Mouse (Mus musculus) kidney, adult 2 months (tissue): ENCODE data around the gene 1700017B05Rik. TPM values are rescaled to one million over a fixed set of nuclear protein-coding genes. Genes with fewer than 3 reads are reported as not detected.

ENCODE experiments used
- DNase-seq: peaks from one replicate; pipeline ENCODE4 v3.0.0; 2021
- H3K27ac ChIP-seq: fragments of 200-500 bp; 2 replicates; pipeline ENCODE4 v1.5.1; 2012; ENCODE audit warnings: low read depth, low read length, control low read depth, inconsistent platforms; ENCODE audit not compliant: insufficient read depth
- H3K27me3 ChIP-seq: fragments of 200-500 bp; replicated peaks from 2 replicates; pipeline ENCODE4 v1.6.1; 2012; ENCODE audit warnings: mild to moderate bottlenecking, moderate library complexity, low read length, inconsistent platforms; ENCODE audit not compliant: control insufficient read depth, insufficient read depth
- H3K36me3 ChIP-seq: fragments of 200-500 bp; 2 replicates; pipeline ENCODE4 v1.6.1; 2012; ENCODE audit warnings: mild to moderate bottlenecking, moderate library complexity, low read length, inconsistent platforms; ENCODE audit not compliant: control insufficient read depth, insufficient read depth
- H3K4me1 ChIP-seq: fragments of 200-500 bp; 2 replicates; pipeline ENCODE4 v1.6.1; 2011; ENCODE audit warnings: low read length; ENCODE audit not compliant: control insufficient read depth, insufficient read depth
- H3K4me3 ChIP-seq: fragments of 200-500 bp; 2 replicates; pipeline ENCODE4 v1.5.1; 2011; ENCODE audit warnings: mild to moderate bottlenecking, low read depth, low read length, control low read depth; ENCODE audit not compliant: insufficient read depth
- CTCF ChIP-seq: fragments of 200-500 bp; conservative IDR thresholded peaks from 2 replicates; pipeline ENCODE4 v1.5.1; 2011; ENCODE audit warnings: low read depth, mild to moderate bottlenecking, control low read depth, low read length, moderate library complexity, mixed read lengths; ENCODE audit not compliant: insufficient read depth, insufficient read length
- POLR2A ChIP-seq: fragments of 200-500 bp; IDR thresholded peaks from one replicate; pipeline ENCODE4 v1.6.1; 2011; ENCODE audit warnings: low read depth, low read length, control low read depth
- WGBS: fragments of 180-500 bp; shearing (Covaris S2); methylation state at CpG from one replicate; pipeline ENCODE4 v1.1.7; 2018; 5-methylcytosine and 5-hydroxymethylcytosine counted together
- polyA plus RNA-seq: library from polyadenylated mRNA; depleted of rRNA; stranded (reverse); fragments of >200 nt; gene quantifications from 2 replicates; pipeline ENCODE4 v1.2.3, GENCODE M21; 2012

The 1700017B05Rik gene
- polyA plus RNA-seq, 1 experiment, result 9.5 TPM

GRCm38 (mm10) chr9:57300825-57301224 lies 38.4 kb upstream of the 1700017B05Rik start:
- 83% methylated on average over 2 of the region's 2 CpGs for WGBS
- no peaks in the 10 kb centered on the region for H3K27me3 ChIP-seq
- no peak for DNase-seq
- TF ChIP-seq POLR2A (no peak), CTCF (no peak)
- no peaks in the 10 kb centered on the region for H3K36me3 ChIP-seq
- no peaks in the 10 kb centered on the region for H3K4me1 ChIP-seq
- H3K4me3 ChIP-seq, result no peak overlapping the region
- no peak overlapping the region for H3K27ac ChIP-seq

- Histone ChIP-seq H3K27me3 (no peaks in the 10 kb centered on the region), H3K36me3 (no peaks in the 10 kb centered on the region), H3K4me3 (no peak overlapping the region), H3K4me1 (no peaks in the 10 kb centered on the region), H3K27ac (no peak overlapping the region)
- WGBS, result 60% methylated on average over 6 of the region's 6 CpGs
- TF ChIP-seq POLR2A (no peak), CTCF (no peak)
- DNase-seq, result peak; percentile 27
Observed at GRCm38 (mm10) chr9:57299790-57300477, 37.5 kb upstream of the 1700017B05Rik start.

- Histone ChIP-seq H3K36me3 (no peaks in the 10 kb centered on the region), H3K4me3 (no peak overlapping the region), H3K27me3 (no peaks in the 10 kb centered on the region), H3K27ac (no peak overlapping the region), H3K4me1 (no peaks in the 10 kb centered on the region)
- no peak for TF ChIP-seq CTCF
- WGBS, result 94% methylated on average over 2 of the region's 2 CpGs
- no peak for DNase-seq
Observed at GRCm38 (mm10) chr9:57297938-57298337, 35.5 kb upstream of the 1700017B05Rik start.

GRCm38 (mm10) chr9:57296277-57296676 lies 33.9 kb upstream of the 1700017B05Rik start:
- TF ChIP-seq POLR2A, result no peak
- no peak for TF ChIP-seq CTCF
- WGBS, result 72% methylated on average over 8 of the region's 8 CpGs
- H3K27ac ChIP-seq, result no peak overlapping the region
- no peak for DNase-seq
- H3K27me3 ChIP-seq, result no peaks in the 10 kb centered on the region
- no peaks in the 10 kb centered on the region for H3K36me3 ChIP-seq
- H3K4me3 ChIP-seq, result no peak overlapping the region
- no peaks in the 10 kb centered on the region for H3K4me1 ChIP-seq

- no peak for DNase-seq
- WGBS, result 75% methylated on average over 3 of the region's 3 CpGs
- no peak overlapping the region for H3K4me3 ChIP-seq
- H3K27ac ChIP-seq, result no peak overlapping the region
- TF ChIP-seq POLR2A (no peak), CTCF (no peak)
- no peaks in the 10 kb centered on the region for H3K27me3 ChIP-seq
- H3K36me3 ChIP-seq, result no peaks in the 10 kb centered on the region
- H3K4me1 ChIP-seq, result no peaks in the 10 kb centered on the region
Observed at GRCm38 (mm10) chr9:57295666-57296065, 33.3 kb upstream of the 1700017B05Rik start.

- H3K36me3 ChIP-seq, result no peaks in the 10 kb centered on the region
- H3K27me3 ChIP-seq, result no peaks in the 10 kb centered on the region
- WGBS, result 75% methylated on average over 3 of the region's 3 CpGs
- TF ChIP-seq CTCF (no peak), POLR2A (no peak)
- no peak for DNase-seq
- no peak overlapping the region for H3K27ac ChIP-seq
- no peaks in the 10 kb centered on the region for H3K4me1 ChIP-seq
- no peak overlapping the region for H3K4me3 ChIP-seq
Observed at GRCm38 (mm10) chr9:57294905-57295304, 32.5 kb upstream of the 1700017B05Rik start.

GRCm38 (mm10) chr9:57287183-57287582 lies 24.8 kb upstream of the 1700017B05Rik start:
- Histone ChIP-seq H3K27me3 (no peaks in the 10 kb centered on the region), H3K4me1 (no peaks in the 10 kb centered on the region), H3K27ac (no peak overlapping the region), H3K36me3 (no peaks in the 10 kb centered on the region), H3K4me3 (no peak overlapping the region)
- no peak for DNase-seq
- WGBS, result 95% methylated on average over 6 of the region's 6 CpGs
- no peak for TF ChIP-seq CTCF
- no peak for TF ChIP-seq POLR2A
